Mouse (Mus musculus) embryo, embryonic 11 days (tissue): ENCODE results near the gene Pced1a.

Source experiments
- DNase-seq: peaks from one replicate; pipeline ENCODE4 v3.0.0-alpha.2; 2015

Pced1a gene

DNA sequence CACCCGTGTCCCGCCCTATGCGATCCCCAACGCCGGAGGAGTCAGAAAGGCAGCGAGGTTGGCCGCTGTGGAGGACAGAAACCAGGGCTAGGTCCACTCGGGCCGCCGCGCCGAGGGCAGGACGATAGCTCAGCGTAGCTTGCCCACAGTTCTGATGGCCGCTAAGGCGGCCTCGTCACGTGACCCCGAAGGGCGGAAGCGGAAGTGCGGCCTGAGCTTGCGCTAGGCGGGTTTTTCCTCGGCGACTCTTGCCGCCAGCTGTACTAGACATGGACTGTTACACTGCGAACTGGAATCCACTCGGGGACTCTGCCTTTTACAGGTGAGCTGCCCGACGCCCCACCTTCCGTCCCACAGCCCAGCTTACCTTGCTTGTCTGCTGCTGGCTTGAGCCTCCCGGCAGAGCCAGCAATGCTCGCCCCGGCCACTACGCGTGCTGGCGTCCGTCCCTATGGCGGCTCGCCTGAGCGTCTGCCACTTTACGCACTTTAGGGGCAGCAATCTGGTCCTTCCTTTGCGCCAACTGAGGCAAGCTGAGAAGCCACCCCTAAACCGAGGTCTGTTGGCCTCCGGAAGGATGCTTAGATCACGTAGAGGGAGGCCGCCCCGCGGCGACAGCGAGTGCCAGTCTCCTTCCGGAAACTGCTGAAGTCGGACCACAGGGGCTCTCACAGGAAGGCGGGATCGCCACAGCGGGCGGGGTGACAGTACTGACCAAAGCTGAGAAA is at the start of gene Pced1a, which contains the start of gene Vps16:
TSS of gene Pced1a (minus strand) at position 576 of the 728 bp plus-strand sequence.
TSS of gene Vps16 (plus strand) at position 214 of the 728 bp plus-strand sequence.
- peak; percentile 97 for DNase-seq

DNA sequence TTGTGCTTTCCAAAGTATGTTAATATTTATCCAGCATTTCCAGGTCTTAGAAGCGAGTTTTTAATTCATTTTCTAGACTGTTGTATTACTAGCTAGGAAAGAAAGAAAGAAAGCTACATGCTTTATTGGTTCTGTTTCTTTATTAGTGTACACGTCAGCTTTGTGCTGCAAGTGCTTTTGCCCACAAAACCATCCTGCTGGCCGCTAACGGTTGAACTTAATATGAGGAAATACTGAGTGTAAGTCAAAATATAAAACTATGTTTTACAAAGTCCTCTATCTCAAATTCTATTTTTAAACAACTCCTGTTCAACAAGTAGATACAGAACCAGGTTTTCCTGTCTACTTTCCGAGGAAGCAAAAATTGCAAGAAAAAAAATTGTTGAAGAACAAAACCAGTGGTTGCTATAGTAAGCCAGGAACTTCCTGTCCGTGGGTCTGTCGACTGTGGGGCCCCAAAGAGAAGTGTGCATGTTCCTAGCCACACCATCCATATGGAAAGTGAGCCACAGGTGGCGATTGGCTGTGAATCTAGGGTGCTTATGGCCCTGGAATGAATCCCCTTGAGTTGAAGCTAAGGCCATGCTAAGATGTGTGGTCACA is 48.5 kb upstream of the Pced1a start:
- no peak for DNase-seq

DNA sequence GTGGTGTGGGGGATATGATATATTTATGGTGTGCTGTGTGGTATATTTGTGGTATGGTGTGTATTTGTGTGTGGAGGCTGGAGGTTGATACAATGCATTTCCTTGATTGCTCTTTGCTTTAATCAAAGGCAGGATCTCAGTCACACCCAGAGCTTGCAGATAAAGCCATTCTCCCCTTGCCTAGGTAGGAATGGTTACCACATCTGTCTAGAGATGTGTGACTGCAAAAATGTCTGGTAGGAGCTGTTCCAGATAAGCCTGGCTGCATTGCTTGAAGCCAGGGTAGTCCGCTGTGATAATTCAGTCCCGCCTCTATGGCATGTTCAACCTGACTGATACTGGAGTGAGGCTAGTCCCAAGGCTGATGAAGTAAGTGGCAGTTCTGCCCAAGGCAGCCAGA is 45.4 kb upstream of the Pced1a start:
- no peak for DNase-seq

DNA sequence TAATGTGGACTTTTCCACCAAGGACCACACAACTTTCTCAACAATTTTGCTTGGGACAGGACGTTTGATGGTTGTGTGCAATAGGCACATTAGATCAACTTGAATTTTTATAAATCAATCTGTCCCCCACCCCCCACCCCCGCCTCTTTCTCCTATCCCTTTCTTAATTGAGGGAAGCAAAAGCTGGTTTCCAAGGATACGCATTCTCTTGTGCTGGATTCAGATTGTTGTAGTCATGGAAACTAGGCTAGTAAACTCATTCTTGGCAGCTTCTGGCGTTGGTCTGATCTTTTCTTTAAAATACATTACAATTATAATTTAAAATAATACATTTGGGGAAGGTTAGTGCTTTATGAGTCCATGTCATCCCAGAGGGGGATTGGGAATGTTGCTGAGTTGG is 44.9 kb upstream of the Pced1a start:
- DNase-seq = peak; percentile 51

DNA sequence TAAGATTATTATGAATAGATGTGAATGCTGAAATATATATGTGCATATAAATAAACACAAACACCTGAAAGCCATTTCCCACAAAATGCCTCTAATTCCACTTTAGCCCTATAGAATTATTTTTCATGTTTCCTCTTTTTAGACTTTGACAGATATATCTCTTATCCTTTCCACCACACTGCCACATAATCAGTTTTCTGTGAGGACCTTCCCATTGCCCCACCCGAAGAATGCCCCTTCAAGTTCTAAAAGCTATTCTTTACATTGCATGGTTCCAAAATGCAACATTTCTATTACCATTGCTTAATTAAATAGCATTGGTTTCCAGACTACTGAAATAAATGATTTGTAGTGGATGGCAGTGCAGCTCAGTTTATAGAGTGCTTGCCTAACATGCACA is 41.9 kb upstream of the Pced1a start:
- no peak for DNase-seq

DNA sequence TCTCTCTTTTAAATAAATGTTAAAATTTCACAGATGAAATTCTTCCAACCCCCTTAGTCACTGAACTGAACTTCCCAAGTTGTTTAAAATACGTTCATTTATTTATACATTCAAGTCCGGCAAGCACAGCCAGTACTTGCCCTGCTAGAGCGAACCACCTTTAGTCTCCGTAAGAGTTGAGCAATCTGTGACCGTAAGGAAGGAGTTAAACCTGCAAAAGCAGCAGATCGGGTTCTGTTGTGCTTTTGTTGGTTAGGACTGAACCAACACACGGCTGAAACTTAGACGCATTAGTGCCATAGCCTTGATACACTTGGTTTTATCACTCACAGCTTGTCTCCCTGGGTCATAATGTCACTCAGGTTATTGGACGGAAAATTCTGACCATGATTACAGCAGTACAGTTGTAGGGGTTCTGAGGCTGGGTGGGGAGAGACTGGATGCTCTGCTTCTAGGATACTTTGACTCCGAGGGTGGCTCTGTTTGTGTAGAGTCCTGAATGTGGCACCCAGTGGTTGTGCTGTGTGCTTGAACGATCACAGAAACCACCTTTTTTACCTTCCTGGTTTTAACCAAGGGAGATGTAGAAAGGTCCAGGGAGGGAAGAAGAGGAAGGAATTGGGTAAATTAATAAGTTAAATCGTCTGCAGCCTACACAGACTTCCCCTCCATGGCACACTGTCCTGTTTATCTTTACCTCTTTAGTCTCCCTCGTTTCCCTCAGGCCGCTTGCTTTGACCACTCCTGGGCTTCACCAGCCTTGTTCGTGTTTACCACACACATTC is 37.0 kb upstream of the Pced1a start:
- no peak for DNase-seq

DNA sequence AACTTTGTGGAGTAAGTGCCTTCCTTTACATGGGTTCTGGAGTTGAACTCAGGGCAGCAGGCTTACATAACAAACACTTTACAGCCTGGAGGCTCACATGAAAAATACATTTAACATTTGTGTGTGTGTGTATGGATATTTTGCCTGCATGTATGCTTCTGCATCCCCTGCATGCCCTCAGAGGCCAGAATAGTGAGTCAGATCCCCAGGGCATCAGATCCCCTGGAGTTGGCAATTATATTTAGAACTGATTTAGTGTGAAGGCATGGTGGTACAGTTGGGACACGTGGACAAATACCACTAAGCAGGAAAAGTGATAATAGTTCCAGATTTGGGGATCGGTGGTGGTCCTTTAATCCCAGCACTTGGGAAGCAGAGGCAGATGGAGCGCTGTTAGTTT is 35.1 kb upstream of the Pced1a start:
- DNase-seq = no peak

DNA sequence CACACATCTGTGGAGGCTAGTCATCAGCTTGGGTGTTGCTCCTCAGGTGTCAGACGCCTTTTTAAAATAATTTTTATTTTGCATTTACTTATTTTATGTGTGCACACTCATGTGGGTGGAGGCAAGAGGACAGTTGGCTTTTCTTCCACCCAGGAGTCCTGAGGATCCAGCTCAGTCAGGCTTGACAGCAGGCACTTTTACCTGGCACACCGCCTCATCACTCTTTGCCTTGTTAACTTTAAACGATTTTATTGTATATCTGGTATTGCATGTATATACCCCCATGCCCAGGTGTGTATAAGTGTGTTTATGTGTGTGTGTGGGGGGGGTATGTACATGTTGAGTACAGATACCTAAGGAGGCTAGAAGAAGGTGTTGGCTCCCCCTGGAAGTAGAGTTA is 33.4 kb upstream of the Pced1a start:
- DNase-seq = no peak

DNA sequence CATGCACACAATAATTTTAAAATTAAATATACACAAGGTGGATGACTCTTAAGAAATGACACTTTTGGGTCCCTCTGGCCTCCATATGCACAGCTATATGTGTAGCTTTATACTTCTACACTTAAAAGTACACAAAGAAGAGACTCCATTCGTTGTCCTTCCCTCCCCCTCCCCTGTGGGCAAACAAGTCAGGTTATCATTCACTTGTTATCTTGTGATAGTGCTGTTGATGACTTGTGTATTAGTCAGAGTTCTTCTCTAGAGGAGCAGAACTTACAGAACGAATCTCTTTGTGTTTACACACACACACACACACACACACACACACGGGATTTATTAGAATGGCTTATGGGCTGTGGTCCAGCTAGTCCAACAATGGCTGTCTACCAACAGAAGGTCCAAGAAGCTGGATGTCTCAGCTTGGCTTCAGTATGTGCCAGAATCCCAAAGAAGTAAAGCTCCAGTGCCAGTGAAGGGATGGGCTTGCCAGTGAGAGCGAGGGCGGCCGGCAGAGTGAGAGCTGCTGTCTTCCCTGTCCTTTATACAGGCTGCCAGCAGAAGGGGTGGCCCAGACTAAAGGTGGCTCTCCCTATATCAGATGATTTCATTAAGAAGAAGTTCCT is 30.4 kb upstream of the Pced1a start:
- no peak for DNase-seq

DNA sequence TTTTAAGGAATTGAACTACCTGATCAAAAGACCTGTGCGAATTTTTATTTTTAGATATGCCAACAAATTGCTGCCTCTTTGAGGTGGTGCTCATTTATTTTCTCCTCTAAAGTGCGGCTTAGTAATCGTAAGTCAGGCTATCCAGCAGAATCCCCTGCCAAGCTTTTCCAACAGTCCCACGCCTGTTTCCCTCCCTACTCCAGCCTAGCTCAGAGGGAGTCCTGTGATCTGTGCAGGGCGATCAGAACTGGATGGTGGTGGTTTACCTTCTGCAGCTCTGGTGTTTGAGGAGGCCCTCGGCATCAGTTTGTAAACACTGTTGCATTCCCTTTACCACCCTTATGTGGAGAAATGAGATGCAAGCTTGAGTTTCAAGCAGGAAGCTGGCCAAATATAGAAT is 28.9 kb upstream of the Pced1a start:
- no peak for DNase-seq

DNA sequence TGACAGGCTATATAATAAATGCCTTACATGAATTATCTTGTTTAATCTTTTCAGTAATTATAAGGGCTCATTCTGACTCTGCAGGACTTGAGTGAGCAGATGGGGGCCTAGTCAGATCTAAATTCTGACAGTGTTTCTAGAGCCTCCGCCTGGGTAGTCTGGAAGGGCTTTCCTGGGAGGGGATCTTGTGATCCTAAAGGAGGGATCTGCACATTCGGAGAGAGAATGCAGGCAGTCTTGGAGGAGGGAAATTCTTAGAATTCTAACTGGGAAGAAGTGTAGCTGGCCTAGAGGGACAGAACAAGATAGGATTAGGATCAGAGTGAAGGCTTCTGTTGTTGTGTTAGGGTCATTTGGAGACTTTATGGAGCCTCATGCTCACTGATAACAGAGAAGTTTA is 27.8 kb upstream of the Pced1a start:
- DNase-seq = no peak

DNA sequence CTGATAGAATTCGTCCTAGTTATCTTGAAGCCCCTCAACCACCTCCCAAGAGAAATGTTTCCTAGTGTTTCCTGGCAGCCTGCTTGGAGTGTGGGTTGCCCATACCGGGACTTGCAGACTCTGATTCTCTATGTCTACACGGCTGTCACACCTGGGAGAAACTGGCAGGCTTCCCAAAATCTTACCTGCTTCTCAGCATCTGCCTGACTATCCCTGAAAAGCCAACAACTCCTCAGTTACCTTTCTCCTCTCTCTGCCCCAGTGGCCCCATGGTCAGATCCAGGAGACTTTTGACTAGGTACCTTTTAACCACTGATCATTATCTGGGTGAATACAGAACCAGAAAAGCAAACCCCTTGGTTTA is 27.2 kb upstream of the Pced1a start:
- DNase-seq = no peak

DNA sequence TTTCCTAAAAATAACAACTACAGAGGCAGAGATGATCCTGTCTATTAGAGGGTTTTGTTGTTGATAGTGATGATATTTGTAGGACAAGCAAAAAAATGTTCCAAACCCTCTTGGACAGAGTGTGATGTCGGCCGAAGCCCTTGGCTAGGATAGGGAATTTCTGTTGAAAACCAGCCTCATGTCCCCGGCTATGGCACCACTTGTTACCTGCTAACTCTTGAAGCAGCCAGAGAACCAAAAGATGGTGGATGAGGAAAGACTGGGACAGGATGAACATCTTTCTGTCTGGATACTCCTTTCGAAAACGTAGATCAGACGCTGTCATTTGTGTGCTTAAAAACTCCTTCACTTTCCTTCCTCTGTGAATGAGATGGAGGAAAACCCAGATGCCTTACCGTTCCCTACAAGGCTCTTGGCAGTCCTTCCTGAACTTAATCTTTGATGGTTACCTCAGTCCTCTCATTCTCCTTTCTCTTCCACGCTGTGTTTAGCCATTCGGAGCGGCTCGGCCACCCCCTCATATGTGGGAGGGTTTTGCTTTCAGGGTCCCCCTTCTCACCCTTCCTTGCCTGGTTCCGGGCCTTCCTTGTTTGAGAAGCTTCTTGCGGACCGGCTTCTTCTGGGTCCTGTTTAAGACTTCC is 26.7 kb upstream of the Pced1a start:
- DNase-seq = no peak

DNA sequence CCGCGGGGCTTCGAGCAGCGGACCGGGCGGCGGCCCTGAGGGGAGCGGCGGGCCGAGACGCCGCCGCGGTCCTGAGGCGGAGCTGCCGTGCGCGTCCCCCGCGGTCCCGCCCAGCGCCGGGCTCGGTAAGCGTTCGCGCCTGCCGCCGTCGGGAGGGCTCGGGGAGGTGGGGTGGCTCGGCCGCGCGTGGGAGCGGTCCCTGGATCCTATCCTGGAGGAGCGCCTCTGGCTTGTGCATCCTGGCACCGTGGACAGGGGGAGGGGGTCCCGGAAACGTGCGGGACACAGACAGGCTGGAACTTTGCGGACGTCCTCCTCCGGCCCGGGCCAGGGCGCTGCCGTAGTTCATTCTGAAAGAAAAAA is 25.9 kb upstream of the Pced1a start:
- DNase-seq = peak; percentile 78

DNA sequence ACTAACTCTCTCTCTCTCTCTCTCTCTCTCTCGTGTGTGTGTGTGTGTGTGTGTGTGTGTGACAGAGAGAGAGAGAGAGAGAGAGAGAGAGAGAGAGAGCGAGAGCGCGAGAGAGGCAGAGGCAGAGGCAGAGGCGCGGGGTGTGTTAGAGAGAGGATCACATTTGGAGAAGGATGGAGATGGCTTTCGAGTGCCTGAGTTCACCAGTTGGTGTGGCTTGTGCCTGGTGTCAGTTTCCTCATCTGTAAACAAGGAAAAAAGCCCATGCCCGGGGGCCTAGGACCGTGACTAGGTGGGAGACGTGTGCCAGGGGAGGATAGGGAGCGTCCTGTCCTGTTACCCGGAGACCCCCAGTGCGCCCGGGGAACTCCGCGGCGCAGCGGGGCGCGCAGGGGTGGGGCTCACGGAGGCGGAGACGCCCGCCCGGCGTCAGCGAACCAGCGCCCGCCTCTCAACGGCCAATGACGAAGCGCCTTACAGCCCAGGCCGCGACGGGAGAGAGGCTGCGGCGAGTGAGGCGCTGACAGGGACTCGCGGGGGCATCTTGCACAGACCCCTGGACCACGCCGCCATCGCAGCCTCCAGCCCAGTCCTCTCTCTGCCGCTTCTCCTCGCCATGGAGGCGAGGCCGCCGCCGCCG is 25.4 kb upstream of the Pced1a start, which contains the start of gene Ptpra:
TSS of gene Ptpra (plus strand) at position 485 of the 640 bp plus-strand sequence.
- DNase-seq = peak; percentile 95

DNA sequence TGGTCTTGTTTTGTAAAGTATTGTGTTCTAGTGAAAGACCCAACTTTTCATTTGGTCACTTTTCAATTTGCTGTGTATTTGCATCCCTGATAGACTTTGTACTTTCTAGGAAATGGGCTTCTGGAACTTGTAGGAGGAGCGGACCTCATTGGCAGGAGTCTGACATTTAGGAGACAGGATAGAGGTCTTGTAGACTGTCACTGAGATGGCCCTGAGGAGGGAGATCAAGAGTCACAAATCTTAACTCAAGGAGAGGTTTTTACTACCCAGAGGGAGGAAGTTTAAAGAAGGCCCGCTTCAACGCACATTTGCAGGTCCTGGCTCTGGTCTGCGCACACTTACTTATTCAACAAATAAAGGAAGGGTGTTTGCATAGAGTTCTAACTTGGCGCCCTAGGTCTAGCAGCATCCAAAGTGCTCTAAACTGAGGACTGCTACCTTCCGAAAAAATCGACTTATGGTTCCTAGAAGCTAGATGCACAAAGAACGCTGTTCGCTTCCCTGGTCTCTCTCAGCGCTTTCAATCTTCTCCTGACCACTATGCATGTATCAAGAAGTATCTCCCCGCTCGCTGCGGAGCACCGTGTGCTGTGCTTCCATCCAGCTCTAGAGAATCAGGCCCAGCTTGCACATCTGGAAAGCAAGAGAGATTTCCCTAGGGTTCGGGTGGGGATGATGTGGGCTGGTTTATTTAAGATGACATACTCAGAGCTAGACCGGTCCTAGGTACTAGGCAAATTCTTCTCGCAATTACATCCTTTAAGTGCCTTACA is 24.7 kb upstream of the Pced1a start:
- peak; percentile 51 for DNase-seq

DNA sequence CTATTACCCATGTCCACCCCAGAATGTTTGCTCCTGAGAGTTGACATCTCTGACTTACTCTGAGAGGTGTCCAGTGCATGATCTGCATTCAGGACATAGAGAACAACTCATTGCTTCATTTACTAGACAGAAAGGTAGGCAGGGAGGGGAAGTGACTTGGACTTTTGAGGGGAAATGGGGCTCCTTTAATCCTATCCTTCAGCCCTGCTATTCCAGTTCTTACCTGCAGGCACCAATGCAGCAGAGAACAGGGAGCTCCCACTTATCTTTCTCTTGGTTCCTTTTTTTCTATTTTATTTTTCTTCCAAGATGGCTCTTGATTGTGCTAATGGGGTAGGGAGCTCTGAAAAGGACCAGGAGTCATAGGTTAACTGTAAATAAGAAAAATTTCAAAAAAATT is 23.9 kb upstream of the Pced1a start:
- no peak for DNase-seq

DNA sequence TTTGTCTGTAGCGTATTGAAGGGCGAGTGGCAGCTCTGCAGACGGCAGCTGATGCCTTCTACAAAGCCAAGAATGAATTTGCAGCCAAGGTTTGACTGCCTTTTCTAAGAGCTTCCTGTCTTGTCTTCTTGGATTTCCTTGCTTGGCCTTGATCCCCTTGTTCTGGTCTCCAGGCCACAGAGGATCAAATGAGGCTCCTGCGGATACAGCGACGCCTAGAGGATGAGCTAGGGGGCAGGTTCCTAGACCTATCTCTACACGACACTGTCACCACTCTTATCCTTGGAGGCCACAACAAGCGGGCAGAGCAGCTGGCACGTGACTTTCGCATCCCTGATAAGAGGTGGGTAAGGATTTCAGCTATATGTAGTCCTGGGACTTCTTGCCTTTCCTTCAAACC is 17.7 kb upstream of the Pced1a start:
- DNase-seq = no peak

DNA sequence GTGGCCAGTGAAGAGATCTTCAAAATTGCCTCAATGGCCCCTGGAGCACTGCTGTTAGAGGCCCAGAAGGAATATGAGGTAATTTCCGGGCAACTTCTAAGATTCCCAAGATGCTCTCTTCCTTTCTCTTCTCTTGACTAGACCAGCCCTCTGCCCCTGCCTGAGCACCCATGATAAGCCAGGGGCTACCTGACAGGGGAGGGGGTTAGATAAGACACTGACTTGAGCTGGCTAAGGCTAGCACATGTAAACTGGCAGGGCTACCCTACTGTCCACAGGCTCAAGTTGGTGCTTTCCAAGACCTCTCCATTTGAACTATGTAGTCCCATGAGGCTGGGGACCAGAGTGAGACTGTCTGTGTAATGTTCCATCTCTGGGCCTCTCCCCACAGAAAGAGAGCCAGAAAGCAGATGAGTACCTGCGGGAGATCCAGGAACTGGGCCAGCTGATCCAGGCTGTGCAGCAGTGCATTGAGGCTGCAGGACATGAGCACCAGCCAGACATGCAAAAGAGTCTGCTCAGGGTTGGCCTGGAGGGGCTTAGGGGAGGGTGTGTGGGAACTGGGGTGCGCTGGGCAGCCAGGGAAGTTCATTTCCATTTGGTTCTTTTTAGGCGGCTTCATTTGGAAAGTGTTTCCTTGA is 15.5 kb upstream of the Pced1a start:
- no peak for DNase-seq

DNA sequence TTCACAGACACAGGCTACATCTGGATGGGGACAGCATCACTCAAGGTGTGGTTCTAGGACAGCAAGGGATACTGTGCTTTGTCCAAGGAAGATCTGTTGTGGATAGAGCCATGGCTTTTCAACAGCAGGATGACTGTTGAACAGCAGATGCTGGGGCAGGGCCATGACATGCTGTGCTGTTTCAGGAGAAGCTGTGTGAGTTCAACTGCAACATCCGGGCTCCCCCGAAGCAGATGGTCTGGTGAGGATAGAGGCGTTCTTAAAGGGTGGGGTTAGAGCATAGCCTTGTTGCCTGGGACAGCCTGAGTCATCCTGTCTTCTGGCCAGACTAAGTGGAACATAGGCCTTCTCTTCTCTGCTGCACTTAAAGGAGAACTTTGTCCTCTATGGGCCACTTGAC is 14.4 kb upstream of the Pced1a start:
- no peak for DNase-seq

DNA sequence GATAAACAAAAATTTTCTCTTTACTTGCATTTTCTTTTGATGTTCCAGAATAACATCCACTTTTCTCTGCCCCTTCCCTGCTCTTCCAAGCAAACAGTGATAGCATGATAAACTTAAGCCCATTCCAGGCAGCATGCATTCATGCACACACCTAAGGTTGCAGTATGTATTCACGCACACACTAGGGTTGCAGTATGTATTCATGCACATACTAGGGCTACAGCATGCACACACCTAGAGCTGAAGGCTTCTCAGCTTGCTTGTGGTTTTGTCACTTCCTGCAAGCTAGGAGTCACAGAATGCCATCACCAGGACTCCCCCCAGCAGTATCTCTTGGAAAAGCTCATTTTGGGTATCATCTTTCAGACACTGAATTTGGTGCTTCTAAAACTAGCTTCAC is 12.3 kb upstream of the Pced1a start:
- DNase-seq = no peak
